Mouse (Mus musculus) ES-E14 (cell line): ENCODE measurements at regions not wholly inside any gene's neighbourhood (a gene's known extent, or its start where the extent isn't known, plus 50 kb on each side); places are given as distances from the start of the nearest gene placed in this dataset.

Experiments used
- HCFC1 ChIP-seq: IDR thresholded peaks from 2 replicates; pipeline ENCODE4 v1.6.1; 2012; ENCODE audit warnings: low read length, inconsistent platforms, borderline replicate concordance; ENCODE audit not compliant: insufficient read depth
- MAFK ChIP-seq: IDR thresholded peaks from 2 replicates; pipeline ENCODE4 v1.6.1; 2014; ENCODE audit warnings: mild to moderate bottlenecking, low read depth, low read length, inconsistent platforms; ENCODE audit not compliant: insufficient read depth
- ZNF384 ChIP-seq: IDR thresholded peaks from 2 replicates; pipeline ENCODE4 v1.6.1; 2012; ENCODE audit warnings: low read depth, low read length, inconsistent platforms

DNA sequence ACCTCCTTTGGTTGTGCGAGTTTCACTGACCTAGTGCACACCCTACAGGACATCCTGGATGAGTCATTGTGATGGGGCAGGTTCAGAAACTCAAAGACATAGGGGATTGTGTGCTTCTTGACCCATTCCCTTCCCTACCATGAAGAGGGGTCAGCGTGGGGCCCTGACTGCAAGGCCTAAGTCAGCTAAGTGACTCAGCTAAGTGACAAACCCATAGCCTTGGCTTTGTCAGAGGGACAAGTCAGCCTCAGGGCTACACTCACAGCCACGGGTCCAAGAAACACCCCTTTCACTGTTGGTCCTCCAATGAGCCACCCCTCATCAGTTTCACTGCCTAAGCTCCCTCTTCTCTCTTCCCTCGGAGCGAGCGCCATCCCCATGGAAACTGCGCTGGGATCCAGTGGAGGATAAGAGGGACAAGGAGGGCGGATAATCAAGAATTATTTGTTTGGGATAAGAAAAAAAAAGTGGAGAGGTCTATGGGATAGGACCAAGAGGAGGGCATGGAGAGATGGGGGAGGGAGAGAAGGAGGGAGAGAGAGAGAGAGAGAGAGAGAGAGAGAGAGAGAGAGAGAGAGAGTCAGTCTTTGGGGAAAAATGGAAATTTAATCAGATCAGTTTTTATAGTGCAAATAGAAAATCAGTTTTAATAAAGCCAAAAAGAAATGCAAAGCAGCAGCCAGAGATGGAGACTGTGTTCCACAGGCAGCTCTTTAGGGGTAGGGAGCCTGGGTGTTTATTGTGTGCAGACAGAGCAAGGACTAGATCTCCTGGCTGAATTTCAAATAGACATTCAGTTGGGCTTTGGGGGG is 183.7 kb upstream of the 4931429L15Rik start:
- TF ChIP-seq ZNF384, result no peak
- TF ChIP-seq HCFC1, result no peak
- TF ChIP-seq MAFK, result no peak
